Mouse (Mus musculus): ENCODE measurements at regions not wholly inside any gene's neighbourhood (a gene's known extent, or its start where the extent isn't known, plus 50 kb on each side); places are given as distances from the start of the nearest gene placed in this dataset.
"Not testable (repeated sequence)": the region's sequence is repeated elsewhere in the genome, so short reads cannot be mapped to it uniquely, and the experiment has no call there.

- Histone ChIP-seq H3K4me3 (replicated peaks; ENCODE audit: low read length) (no peak overlapping the region), H3K27ac (replicated peaks; ENCODE audit: low read depth, low read length) (no peak overlapping the region), H3K4me1 (ENCODE audit: control insufficient read depth, insufficient read depth, low read length) (no peaks in the 10 kb centered on the region), H3K9me3 (ENCODE audit: control insufficient read depth, low read length) (no peaks in the 10 kb centered on the region), H3K9ac (ENCODE audit: low read depth, low read length, severe bottlenecking) (no peak overlapping the region), H3K36me3 (ENCODE audit: control insufficient read depth, insufficient read depth, low read length) (no peaks in the 10 kb centered on the region), H3K27me3 (ENCODE audit: control insufficient read depth, insufficient read depth, low read length) (no peaks in the 10 kb centered on the region), H3K4me2 (replicated peaks; ENCODE audit: low read depth, low read length, severe bottlenecking) (no peak overlapping the region)
- ATAC-seq (ENCODE audit: low FRiP score, low read depth) = no peak
- WGBS = 70% methylated on average over 4 of the region's 4 CpGs
- no peak for TF ChIP-seq POLR2A (IDR thresholded peaks at IDR 0.05; ENCODE audit: borderline replicate concordance, extremely low read depth, insufficient read depth, insufficient read length)
- no peak for DNase-seq (ENCODE audit: low spot score)
These were observed 283.0 kb downstream of the Phf3 start for GRCm38 (mm10) chr1:30590721-30591120.

- no peak for ATAC-seq (ENCODE audit: low FRiP score, low read depth)
- H3K9ac ChIP-seq (ENCODE audit: low read depth, low read length, severe bottlenecking) = no peak overlapping the region
- no peak for TF ChIP-seq POLR2A (IDR thresholded peaks at IDR 0.05; ENCODE audit: borderline replicate concordance, extremely low read depth, insufficient read depth, insufficient read length)
- H3K27ac ChIP-seq (replicated peaks; ENCODE audit: low read depth, low read length) = no peak overlapping the region
- H3K4me2 ChIP-seq (replicated peaks; ENCODE audit: low read depth, low read length, severe bottlenecking) = no peak overlapping the region
- no peaks in the 10 kb centered on the region for H3K4me1 ChIP-seq (ENCODE audit: control insufficient read depth, insufficient read depth, low read length)
- H3K4me3 ChIP-seq (replicated peaks; ENCODE audit: low read length) = no peak overlapping the region
- 37% methylated on average over 3 of the region's 3 CpGs for WGBS
- H3K27me3 ChIP-seq (ENCODE audit: control insufficient read depth, insufficient read depth, low read length) = no peaks in the 10 kb centered on the region
- DNase-seq (ENCODE audit: low spot score) = no peak
- no peaks in the 10 kb centered on the region for H3K36me3 ChIP-seq (ENCODE audit: control insufficient read depth, insufficient read depth, low read length)
- H3K9me3 ChIP-seq (ENCODE audit: control insufficient read depth, low read length) = no peaks in the 10 kb centered on the region
These were observed 284.8 kb downstream of the Phf3 start for GRCm38 (mm10) chr1:30588885-30589284.

GRCm38 (mm10) chr1:30588336-30588735 is 285.4 kb downstream of the Phf3 start:
- H3K36me3 ChIP-seq (ENCODE audit: control insufficient read depth, insufficient read depth, low read length) = no peaks in the 10 kb centered on the region
- H3K27ac ChIP-seq (replicated peaks; ENCODE audit: low read depth, low read length) = no peak overlapping the region
- H3K9ac ChIP-seq (ENCODE audit: low read depth, low read length, severe bottlenecking) = no peak overlapping the region
- H3K4me1 ChIP-seq (ENCODE audit: control insufficient read depth, insufficient read depth, low read length) = no peaks in the 10 kb centered on the region
- DNase-seq (ENCODE audit: low spot score) (no peak), ATAC-seq (ENCODE audit: low FRiP score, low read depth) (no peak)
- H3K9me3 ChIP-seq (ENCODE audit: control insufficient read depth, low read length) = no peaks in the 10 kb centered on the region
- no peak overlapping the region for H3K4me2 ChIP-seq (replicated peaks; ENCODE audit: low read depth, low read length, severe bottlenecking)
- no peaks in the 10 kb centered on the region for H3K27me3 ChIP-seq (ENCODE audit: control insufficient read depth, insufficient read depth, low read length)
- no peak overlapping the region for H3K4me3 ChIP-seq (replicated peaks; ENCODE audit: low read length)
- TF ChIP-seq POLR2A (IDR thresholded peaks at IDR 0.05; ENCODE audit: borderline replicate concordance, extremely low read depth, insufficient read depth, insufficient read length) = no peak
- WGBS = 85% methylated on average over 4 of the region's 4 CpGs

- 4% methylated on average over 4 of the region's 4 CpGs for WGBS
- ATAC-seq (ENCODE audit: low FRiP score, low read depth) (no peak), DNase-seq (ENCODE audit: low spot score) (peak; percentile 79)
- Histone ChIP-seq H3K36me3 (ENCODE audit: control insufficient read depth, insufficient read depth, low read length) (no peaks in the 10 kb centered on the region), H3K9me3 (ENCODE audit: control insufficient read depth, low read length) (no peaks in the 10 kb centered on the region), H3K27me3 (ENCODE audit: control insufficient read depth, insufficient read depth, low read length) (no peaks in the 10 kb centered on the region), H3K4me3 (replicated peaks; ENCODE audit: low read length) (no peak overlapping the region), H3K4me2 (replicated peaks; ENCODE audit: low read depth, low read length, severe bottlenecking) (no peak overlapping the region), H3K27ac (replicated peaks; ENCODE audit: low read depth, low read length) (no peak overlapping the region), H3K9ac (ENCODE audit: low read depth, low read length, severe bottlenecking) (no peak overlapping the region), H3K4me1 (ENCODE audit: control insufficient read depth, insufficient read depth, low read length) (no peaks in the 10 kb centered on the region)
- TF ChIP-seq POLR2A (IDR thresholded peaks at IDR 0.05; ENCODE audit: borderline replicate concordance, extremely low read depth, insufficient read depth, insufficient read length) = no peak
These were observed 288.9 kb downstream of the Phf3 start for GRCm38 (mm10) chr1:30584806-30585205.

GRCm38 (mm10) chr1:30583860-30584259 is 289.9 kb downstream of the Phf3 start:
- no peaks in the 10 kb centered on the region for H3K36me3 ChIP-seq (ENCODE audit: control insufficient read depth, insufficient read depth, low read length)
- H3K4me3 ChIP-seq (replicated peaks; ENCODE audit: low read length) = no peak overlapping the region
- H3K9me3 ChIP-seq (ENCODE audit: control insufficient read depth, low read length) = no peaks in the 10 kb centered on the region
- WGBS = 88% methylated on average over 6 of the region's 6 CpGs
- no peak overlapping the region for H3K4me2 ChIP-seq (replicated peaks; ENCODE audit: low read depth, low read length, severe bottlenecking)
- no peak for TF ChIP-seq POLR2A (IDR thresholded peaks at IDR 0.05; ENCODE audit: borderline replicate concordance, extremely low read depth, insufficient read depth, insufficient read length)
- no peak overlapping the region for H3K27ac ChIP-seq (replicated peaks; ENCODE audit: low read depth, low read length)
- ATAC-seq (ENCODE audit: low FRiP score, low read depth) = no peak
- no peaks in the 10 kb centered on the region for H3K4me1 ChIP-seq (ENCODE audit: control insufficient read depth, insufficient read depth, low read length)
- H3K27me3 ChIP-seq (ENCODE audit: control insufficient read depth, insufficient read depth, low read length) = no peaks in the 10 kb centered on the region
- no peak overlapping the region for H3K9ac ChIP-seq (ENCODE audit: low read depth, low read length, severe bottlenecking)
- DNase-seq (ENCODE audit: low spot score) = no peak

- TF ChIP-seq POLR2A (IDR thresholded peaks at IDR 0.05; ENCODE audit: borderline replicate concordance, extremely low read depth, insufficient read depth, insufficient read length) = no peak
- Histone ChIP-seq H3K9ac (ENCODE audit: low read depth, low read length, severe bottlenecking) (no peak overlapping the region), H3K4me2 (replicated peaks; ENCODE audit: low read depth, low read length, severe bottlenecking) (no peak overlapping the region), H3K9me3 (ENCODE audit: control insufficient read depth, low read length) (no peaks in the 10 kb centered on the region), H3K36me3 (ENCODE audit: control insufficient read depth, insufficient read depth, low read length) (no peaks in the 10 kb centered on the region), H3K27ac (replicated peaks; ENCODE audit: low read depth, low read length) (no peak overlapping the region), H3K27me3 (ENCODE audit: control insufficient read depth, insufficient read depth, low read length) (no peaks in the 10 kb centered on the region), H3K4me3 (replicated peaks; ENCODE audit: low read length) (no peak overlapping the region), H3K4me1 (ENCODE audit: control insufficient read depth, insufficient read depth, low read length) (no peaks in the 10 kb centered on the region)
- WGBS = 89% methylated on average over 6 of the region's 6 CpGs
- ATAC-seq (ENCODE audit: low FRiP score, low read depth) (no peak), DNase-seq (ENCODE audit: low spot score) (no peak)
These were observed 309.0 kb downstream of the Phf3 start for GRCm38 (mm10) chr1:30564757-30565156.

- H3K4me2 ChIP-seq (replicated peaks; ENCODE audit: low read depth, low read length, severe bottlenecking); H3K4me3 ChIP-seq (replicated peaks; ENCODE audit: low read length); H3K27me3 ChIP-seq (ENCODE audit: control insufficient read depth, insufficient read depth, low read length); H3K4me1 ChIP-seq (ENCODE audit: control insufficient read depth, insufficient read depth, low read length); DNase-seq (ENCODE audit: low spot score); H3K27ac ChIP-seq (replicated peaks; ENCODE audit: low read depth, low read length); H3K9ac ChIP-seq (ENCODE audit: low read depth, low read length, severe bottlenecking); H3K36me3 ChIP-seq (ENCODE audit: control insufficient read depth, insufficient read depth, low read length); ATAC-seq (ENCODE audit: low FRiP score, low read depth); H3K9me3 ChIP-seq (ENCODE audit: control insufficient read depth, low read length): not testable (repeated sequence)
- 43% methylated on average over 4 of the region's 4 CpGs for WGBS
These were observed 325.0 kb downstream of the Phf3 start for GRCm38 (mm10) chr1:30548761-30549160.

All from limb, embryonic 14.5 days (tissue).